Mouse (Mus musculus): ENCODE measurements at regions not wholly inside any gene's neighbourhood (a gene's known extent, or its start where the extent isn't known, plus 50 kb on each side); places are given as distances from the start of the nearest gene placed in this dataset.

- H3K9me3 ChIP-seq (replicated peaks): no peaks in the 10 kb centered on the region
- no peak overlapping the region for H3K9ac ChIP-seq
- H3K27me3 ChIP-seq: no peaks in the 10 kb centered on the region
- no peaks in the 10 kb centered on the region for H3K4me1 ChIP-seq (replicated peaks)
- no peak overlapping the region for H3K4me2 ChIP-seq
- no peak overlapping the region for H3K27ac ChIP-seq (replicated peaks)
- ATAC-seq (ENCODE audit: insufficient read depth): no peak
- 66% methylated on average over 7 of the region's 7 CpGs for WGBS (ENCODE audit: insufficient replicate concordance)
- no peaks in the 10 kb centered on the region for H3K36me3 ChIP-seq (replicated peaks)
- H3K4me3 ChIP-seq (replicated peaks): no peak overlapping the region
Observed at GRCm38 (mm10) chr1:137863506-137863905, 312.0 kb downstream of the Ptprc start.

GRCm38 (mm10) chr1:137852262-137852661 is 323.2 kb downstream of the Ptprc start:
- no peak overlapping the region for H3K4me2 ChIP-seq
- H3K4me3 ChIP-seq (replicated peaks): no peak overlapping the region
- H3K9ac ChIP-seq: no peak overlapping the region
- H3K36me3 ChIP-seq (replicated peaks): no peaks in the 10 kb centered on the region
- 20% methylated on average over 2 of the region's 2 CpGs for WGBS (ENCODE audit: insufficient replicate concordance)
- H3K4me1 ChIP-seq (replicated peaks): no peaks in the 10 kb centered on the region
- no peaks in the 10 kb centered on the region for H3K9me3 ChIP-seq (replicated peaks)
- no peak overlapping the region for H3K27ac ChIP-seq (replicated peaks)
- ATAC-seq (ENCODE audit: insufficient read depth): no peak
- H3K27me3 ChIP-seq: no peaks in the 10 kb centered on the region

DNA sequence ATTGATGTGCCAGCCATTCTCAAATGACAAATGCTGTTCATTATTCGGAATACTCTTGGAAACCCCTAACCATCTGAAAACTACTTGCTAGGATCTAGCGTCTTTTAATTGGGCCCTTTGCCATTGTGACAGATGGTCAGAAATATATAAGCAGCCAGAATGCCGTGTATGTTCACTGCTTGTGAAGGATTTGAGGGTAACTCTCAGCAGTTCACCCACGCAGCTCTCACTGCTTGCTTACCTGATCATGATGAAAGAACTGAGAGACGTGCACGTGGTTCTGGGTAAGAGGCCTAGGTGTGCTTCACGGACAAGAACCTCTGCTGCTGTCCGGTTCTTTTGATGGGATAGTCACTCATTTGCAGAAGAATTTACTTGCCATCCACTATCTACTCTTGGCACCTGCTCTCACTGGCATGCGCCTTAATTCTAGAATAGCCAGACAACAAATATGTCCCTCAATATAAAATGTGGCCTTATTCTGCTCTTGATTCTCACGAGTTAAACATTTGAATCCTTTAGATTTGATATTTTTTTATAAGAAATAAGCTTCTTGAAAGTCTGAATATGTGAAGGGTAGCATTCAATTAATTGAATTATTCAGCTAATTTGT is 328.1 kb downstream of the Ptprc start:
- H3K27me3 ChIP-seq: no peaks in the 10 kb centered on the region
- no peaks in the 10 kb centered on the region for H3K4me1 ChIP-seq (replicated peaks)
- H3K4me2 ChIP-seq: no peak overlapping the region
- no peak overlapping the region for H3K27ac ChIP-seq (replicated peaks)
- no peaks in the 10 kb centered on the region for H3K9me3 ChIP-seq (replicated peaks)
- no peak for ATAC-seq (ENCODE audit: insufficient read depth)
- no peak overlapping the region for H3K4me3 ChIP-seq (replicated peaks)
- no peak overlapping the region for H3K9ac ChIP-seq
- no peaks in the 10 kb centered on the region for H3K36me3 ChIP-seq (replicated peaks)
- WGBS (ENCODE audit: insufficient replicate concordance): 63% methylated on average over 10 of the region's 10 CpGs

- no peak overlapping the region for H3K4me3 ChIP-seq (replicated peaks)
- no peaks in the 10 kb centered on the region for H3K9me3 ChIP-seq (replicated peaks)
- H3K4me1 ChIP-seq (replicated peaks): no peaks in the 10 kb centered on the region
- H3K4me2 ChIP-seq: no peak overlapping the region
- H3K27ac ChIP-seq (replicated peaks): no peak overlapping the region
- no peak overlapping the region for H3K9ac ChIP-seq
- no peaks in the 10 kb centered on the region for H3K36me3 ChIP-seq (replicated peaks)
- no peak for ATAC-seq (ENCODE audit: insufficient read depth)
- no peaks in the 10 kb centered on the region for H3K27me3 ChIP-seq
- 68% methylated on average over 1 of the region's 1 CpGs for whole genome bisulfite sequencing (ENCODE audit: insufficient replicate concordance)
Observed at GRCm38 (mm10) chr1:137846857-137847256, 328.7 kb downstream of the Ptprc start.

DNA sequence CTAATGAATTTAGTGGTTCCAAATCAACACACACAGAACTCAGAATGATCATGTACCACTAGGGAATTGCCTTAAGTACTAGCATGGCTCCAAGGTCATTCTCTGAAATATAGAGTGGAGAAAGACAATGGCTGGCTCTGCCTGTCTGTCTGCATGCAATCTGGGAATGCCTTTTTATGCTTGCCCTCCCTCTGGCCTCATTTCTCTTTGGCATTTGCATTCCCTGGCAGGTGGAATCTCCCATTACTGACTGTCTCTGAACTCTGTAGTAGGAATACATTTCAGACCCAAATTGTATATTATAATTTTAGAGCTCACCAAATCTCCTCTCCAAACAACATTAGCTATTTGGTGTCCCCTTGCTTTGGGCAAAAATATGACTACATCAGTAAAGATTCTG is 335.0 kb downstream of the Ptprc start:
- Histone ChIP-seq H3K27ac (replicated peaks) (no peak overlapping the region), H3K4me1 (replicated peaks) (no peaks in the 10 kb centered on the region), H3K27me3 (no peaks in the 10 kb centered on the region), H3K9me3 (replicated peaks) (no peaks in the 10 kb centered on the region), H3K4me2 (no peak overlapping the region), H3K36me3 (replicated peaks) (no peaks in the 10 kb centered on the region), H3K9ac (no peak overlapping the region), H3K4me3 (replicated peaks) (no peak overlapping the region)
- ATAC-seq (ENCODE audit: insufficient read depth): no peak

DNA sequence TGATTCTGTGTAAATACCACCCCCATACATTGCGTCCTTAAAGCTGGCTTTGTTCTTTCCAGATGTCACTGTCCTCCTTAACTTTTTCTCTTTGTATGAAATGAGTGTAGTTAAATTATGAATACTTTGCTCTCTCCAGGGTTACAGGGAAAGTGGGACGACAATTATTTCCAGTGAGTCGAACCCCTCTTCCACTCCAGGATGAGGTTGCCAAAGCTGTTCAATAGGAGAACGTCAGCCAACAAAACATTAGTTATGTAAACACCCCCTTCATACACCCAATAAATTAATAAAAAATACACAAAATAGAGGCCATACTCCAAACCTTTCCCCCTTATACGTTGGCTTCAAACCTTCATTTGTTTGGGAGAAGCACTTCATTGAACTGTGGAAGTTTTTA is 335.8 kb downstream of the Ptprc start:
- H3K27me3 ChIP-seq: no peaks in the 10 kb centered on the region
- no peaks in the 10 kb centered on the region for H3K9me3 ChIP-seq (replicated peaks)
- no peak overlapping the region for H3K9ac ChIP-seq
- H3K4me2 ChIP-seq: no peak overlapping the region
- ATAC-seq (ENCODE audit: insufficient read depth): no peak
- no peaks in the 10 kb centered on the region for H3K36me3 ChIP-seq (replicated peaks)
- H3K27ac ChIP-seq (replicated peaks): no peak overlapping the region
- H3K4me1 ChIP-seq (replicated peaks): no peaks in the 10 kb centered on the region
- no peak overlapping the region for H3K4me3 ChIP-seq (replicated peaks)
- 60% methylated on average over 5 of the region's 5 CpGs for WGBS (ENCODE audit: insufficient replicate concordance)

- no peaks in the 10 kb centered on the region for H3K27me3 ChIP-seq
- no peak overlapping the region for H3K9ac ChIP-seq
- no peaks in the 10 kb centered on the region for H3K36me3 ChIP-seq (replicated peaks)
- WGBS (ENCODE audit: insufficient replicate concordance): 66% methylated on average over 2 of the region's 2 CpGs
- H3K4me3 ChIP-seq (replicated peaks): no peak overlapping the region
- no peak for ATAC-seq (ENCODE audit: insufficient read depth)
- no peaks in the 10 kb centered on the region for H3K9me3 ChIP-seq (replicated peaks)
- H3K4me2 ChIP-seq: no peak overlapping the region
- no peak overlapping the region for H3K27ac ChIP-seq (replicated peaks)
- H3K4me1 ChIP-seq (replicated peaks): no peaks in the 10 kb centered on the region
Observed at GRCm38 (mm10) chr1:137839263-137839662, 336.2 kb downstream of the Ptprc start.

DNA sequence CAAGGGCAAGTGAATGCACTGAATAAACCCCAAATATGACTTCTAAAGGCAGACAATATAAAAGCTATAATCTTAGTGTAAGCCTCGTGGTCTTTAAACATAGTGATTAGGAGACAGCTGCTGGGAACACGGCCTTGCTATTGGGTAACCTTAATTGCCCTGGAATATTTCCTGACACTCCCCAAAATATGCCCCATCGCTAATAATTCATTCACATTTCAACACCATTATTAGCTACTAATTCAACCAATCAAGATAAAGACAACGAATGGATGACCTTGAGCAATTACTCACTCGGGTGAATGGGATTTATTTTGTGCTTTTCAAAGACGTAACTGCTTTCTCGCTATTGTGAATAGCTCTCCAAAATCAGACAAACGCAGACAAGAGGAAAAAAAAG is 337.2 kb downstream of the Ptprc start:
- H3K9ac ChIP-seq: no peak overlapping the region
- no peak overlapping the region for H3K4me2 ChIP-seq
- no peak overlapping the region for H3K27ac ChIP-seq (replicated peaks)
- H3K4me3 ChIP-seq (replicated peaks): no peak overlapping the region
- ATAC-seq (ENCODE audit: insufficient read depth): no peak
- H3K9me3 ChIP-seq (replicated peaks): no peaks in the 10 kb centered on the region
- no peaks in the 10 kb centered on the region for H3K27me3 ChIP-seq
- 60% methylated on average over 8 of the region's 8 CpGs for WGBS (ENCODE audit: insufficient replicate concordance)
- H3K36me3 ChIP-seq (replicated peaks): no peaks in the 10 kb centered on the region
- H3K4me1 ChIP-seq (replicated peaks): no peaks in the 10 kb centered on the region

DNA sequence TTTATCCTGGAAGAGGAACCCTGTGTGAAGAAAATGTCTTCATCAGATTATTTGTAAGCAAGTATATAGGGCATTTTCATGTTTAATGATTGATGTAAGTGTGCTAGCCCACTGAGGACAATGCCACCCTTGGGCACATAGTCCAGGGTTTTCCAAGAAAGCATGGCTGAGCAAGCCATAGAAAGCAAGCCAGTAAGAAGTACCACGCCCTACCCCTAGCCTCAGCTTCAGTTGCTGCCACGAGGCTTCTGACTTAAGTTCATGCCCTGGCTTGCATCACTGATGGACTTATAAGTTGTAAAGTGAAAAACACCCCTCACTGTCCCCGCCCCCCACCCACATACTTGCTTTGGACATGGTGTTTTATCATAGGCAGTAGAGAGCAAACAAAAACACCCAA is 342.0 kb downstream of the Ptprc start:
- ATAC-seq (ENCODE audit: insufficient read depth): no peak
- no peak overlapping the region for H3K4me3 ChIP-seq (replicated peaks)
- WGBS (ENCODE audit: insufficient replicate concordance): 41% methylated on average over 3 of the region's 3 CpGs

GRCm38 (mm10) chr1:137831284-137831683 is 344.2 kb downstream of the Ptprc start:
- Histone ChIP-seq H3K27me3 (no peaks in the 10 kb centered on the region), H3K4me2 (no peak overlapping the region), H3K9ac (no peak overlapping the region), H3K4me3 (replicated peaks) (no peak overlapping the region), H3K4me1 (replicated peaks) (no peaks in the 10 kb centered on the region), H3K36me3 (replicated peaks) (no peaks in the 10 kb centered on the region), H3K27ac (replicated peaks) (no peak overlapping the region), H3K9me3 (replicated peaks) (no peaks in the 10 kb centered on the region)
- 28% methylated on average over 4 of the region's 4 CpGs for WGBS (ENCODE audit: insufficient replicate concordance)
- ATAC-seq (ENCODE audit: insufficient read depth): no peak

More for the DNA sequence above, 342.0 kb downstream of the Ptprc start:
- H3K27me3 ChIP-seq: no peaks in the 10 kb centered on the region
- no peaks in the 10 kb centered on the region for H3K4me1 ChIP-seq (replicated peaks)
- no peak overlapping the region for H3K9ac ChIP-seq
- no peaks in the 10 kb centered on the region for H3K36me3 ChIP-seq (replicated peaks)
- H3K27ac ChIP-seq (replicated peaks): no peak overlapping the region
- H3K9me3 ChIP-seq (replicated peaks): no peaks in the 10 kb centered on the region
- H3K4me2 ChIP-seq: no peak overlapping the region

DNA sequence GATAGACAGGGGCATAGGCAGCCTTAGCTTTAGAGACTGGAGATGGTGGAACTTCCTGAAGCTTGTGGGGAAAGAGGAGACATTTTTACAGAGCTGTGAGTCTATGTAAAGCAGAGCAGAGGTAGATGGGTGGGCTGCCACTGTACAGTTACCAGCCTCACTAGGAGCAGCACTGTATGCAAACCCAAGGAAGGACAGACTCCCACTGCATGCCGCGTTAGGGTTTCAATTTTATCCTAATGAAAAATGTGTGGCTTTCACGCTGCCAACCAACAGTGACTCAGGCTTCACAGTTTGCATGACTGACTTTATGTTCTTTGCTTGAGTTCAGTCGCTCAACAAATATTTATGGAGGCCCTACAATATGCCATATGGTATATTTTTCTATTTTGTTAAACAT is 348.1 kb downstream of the Ptprc start:
- Histone ChIP-seq H3K4me1 (replicated peaks) (no peaks in the 10 kb centered on the region), H3K27ac (replicated peaks) (no peak overlapping the region), H3K4me2 (no peak overlapping the region), H3K36me3 (replicated peaks) (no peaks in the 10 kb centered on the region), H3K9me3 (replicated peaks) (no peaks in the 10 kb centered on the region), H3K4me3 (replicated peaks) (no peak overlapping the region), H3K27me3 (no peaks in the 10 kb centered on the region), H3K9ac (no peak overlapping the region)
- WGBS (ENCODE audit: insufficient replicate concordance): 68% methylated on average over 4 of the region's 4 CpGs
- ATAC-seq (ENCODE audit: insufficient read depth): no peak

DNA sequence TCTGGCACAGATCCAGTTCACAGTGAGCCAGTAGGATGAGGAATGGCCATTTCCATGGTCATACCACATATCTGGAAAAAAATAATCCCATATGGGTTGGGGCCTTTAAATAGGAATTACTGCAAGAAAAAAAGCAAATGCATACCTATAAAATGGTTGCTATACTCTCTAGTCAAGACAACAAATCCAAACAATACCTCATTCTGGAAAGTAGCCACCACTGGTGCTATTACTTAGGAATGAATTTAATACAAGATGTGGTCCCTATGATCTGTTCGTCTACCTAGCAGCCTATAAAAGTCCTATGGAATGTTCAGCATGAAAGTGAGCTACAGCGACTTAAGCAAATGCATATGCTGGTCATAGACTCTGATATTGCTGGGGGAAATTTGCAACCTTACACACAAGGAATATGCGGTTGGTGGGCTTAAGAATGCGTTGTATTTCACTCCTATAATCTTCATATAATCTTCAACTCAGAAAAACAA is 360.1 kb downstream of the Ptprc start:
- Histone ChIP-seq H3K27ac (replicated peaks) (no peak overlapping the region), H3K9ac (no peak overlapping the region), H3K4me2 (no peak overlapping the region), H3K27me3 (no peaks in the 10 kb centered on the region), H3K36me3 (replicated peaks) (no peaks in the 10 kb centered on the region), H3K4me1 (replicated peaks) (no peaks in the 10 kb centered on the region), H3K9me3 (replicated peaks) (no peaks in the 10 kb centered on the region), H3K4me3 (replicated peaks) (no peak overlapping the region)
- WGBS (ENCODE audit: insufficient replicate concordance): 61% methylated on average over 4 of the region's 4 CpGs
- no peak for ATAC-seq (ENCODE audit: insufficient read depth)
